Mouse (Mus musculus) thymus, postnatal 36 days (tissue): ENCODE results near the gene Uggt1.
A peak's percentile ranks its signal among the peaks of the same experiment; 100 is the strongest.

Experiments
- DNase-seq, 2 experiments: peaks; one replicate each; pipeline ENCODE4 v3.0.0; 2022; ENCODE audit warnings: mixed read lengths in 2 of 2

The Uggt1 gene

DNA sequence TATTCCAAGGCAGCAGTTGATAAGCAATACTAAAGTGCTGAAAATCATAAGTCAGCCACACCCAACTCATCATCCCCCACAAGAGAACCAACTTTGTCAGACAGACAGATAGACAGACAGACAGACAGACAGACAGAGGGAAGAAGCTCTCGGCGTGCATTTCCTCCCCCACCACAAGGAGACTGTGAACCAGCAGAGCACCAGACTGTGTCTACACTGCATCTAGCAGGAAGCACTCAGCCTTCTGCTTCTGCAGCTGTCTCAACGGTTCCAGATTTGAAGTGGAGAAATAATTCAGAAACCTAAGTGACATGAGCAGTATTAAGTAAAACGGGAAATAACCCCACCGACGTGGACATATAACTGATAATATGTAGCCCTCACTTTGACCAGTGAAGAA is 71.6 kb downstream of the Uggt1 start:
- DNase-seq = no peak

DNA sequence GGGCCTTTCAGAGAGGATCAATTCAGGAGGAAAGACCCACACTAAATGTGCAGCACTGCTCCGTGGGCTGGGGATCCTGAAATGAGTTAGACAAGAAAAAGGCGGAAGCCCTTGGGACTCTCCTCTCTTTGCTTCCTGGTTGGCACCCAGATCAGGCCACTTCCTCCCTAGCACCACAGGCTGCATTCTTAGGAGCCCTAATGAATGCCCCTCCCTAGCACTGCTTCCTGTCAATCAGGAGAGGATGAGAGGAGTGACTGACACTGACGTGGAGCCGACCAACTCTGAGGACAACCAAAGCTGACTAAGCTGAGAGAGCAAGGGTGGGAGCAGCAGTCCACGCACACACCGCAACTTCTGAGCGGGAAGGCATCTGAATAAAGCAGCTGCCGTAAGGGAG is 81.8 kb downstream of the Uggt1 start:
- no peak for DNase-seq

DNA sequence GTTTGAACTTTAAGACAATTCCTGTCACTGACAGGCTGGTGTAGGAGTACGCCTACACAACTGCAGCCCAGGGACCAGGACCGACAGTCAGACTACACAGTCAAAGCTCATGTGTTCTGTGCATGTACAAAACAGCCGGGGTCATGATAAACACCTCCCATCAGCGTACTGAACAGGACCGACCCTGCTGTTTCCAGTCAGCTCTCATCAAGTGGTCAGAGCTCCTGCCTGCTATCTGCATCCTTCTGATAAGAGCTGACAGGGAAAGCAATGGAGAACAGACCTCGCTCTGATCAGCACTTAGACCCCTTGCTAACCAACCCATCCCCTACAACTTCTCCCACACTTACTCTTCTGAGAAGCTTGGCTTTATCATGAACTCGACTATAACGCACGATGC is 83.3 kb downstream of the Uggt1 start:
- no peak for DNase-seq

DNA sequence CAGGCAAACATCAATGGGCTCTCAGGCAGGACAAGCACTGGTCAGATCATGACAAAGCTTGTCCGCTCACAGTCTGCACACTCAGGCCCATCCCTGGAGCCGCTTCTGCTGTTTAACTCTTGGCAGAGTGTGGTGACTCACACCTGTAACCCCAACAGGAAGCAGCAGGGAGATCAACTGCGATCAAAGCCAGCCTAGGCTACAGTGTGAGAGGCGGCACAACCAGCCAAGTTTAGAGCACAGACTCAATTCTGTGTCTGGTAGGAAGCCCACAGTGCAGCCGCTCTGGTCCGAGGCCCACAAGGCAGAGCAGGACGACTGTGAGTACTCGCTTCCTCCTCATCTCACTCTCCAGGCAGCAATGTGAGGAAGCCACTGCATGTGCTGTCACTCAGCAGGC is 84.3 kb downstream of the Uggt1 start:
- DNase-seq = peak; percentile 73 to 84

DNA sequence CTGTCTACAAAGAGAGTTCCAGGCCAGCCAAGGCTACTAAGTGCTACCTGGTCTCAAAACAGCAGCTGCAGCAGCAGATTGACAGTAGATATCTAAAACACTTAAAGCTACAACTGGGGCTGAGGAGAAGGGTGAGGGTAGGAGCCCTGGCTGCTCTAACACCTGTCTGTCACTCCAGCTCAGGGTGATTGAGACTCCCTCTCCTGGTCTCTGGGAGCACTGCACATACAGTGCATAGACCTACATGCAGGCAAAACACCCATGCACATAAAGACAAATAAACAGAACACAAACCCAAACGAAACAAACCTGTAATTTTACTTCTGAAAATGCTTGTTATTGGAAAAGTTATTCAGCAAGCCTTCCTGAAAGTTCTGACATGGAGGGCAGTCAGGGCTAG is 95.1 kb downstream of the Uggt1 start:
- peak; percentile 90 for DNase-seq

DNA sequence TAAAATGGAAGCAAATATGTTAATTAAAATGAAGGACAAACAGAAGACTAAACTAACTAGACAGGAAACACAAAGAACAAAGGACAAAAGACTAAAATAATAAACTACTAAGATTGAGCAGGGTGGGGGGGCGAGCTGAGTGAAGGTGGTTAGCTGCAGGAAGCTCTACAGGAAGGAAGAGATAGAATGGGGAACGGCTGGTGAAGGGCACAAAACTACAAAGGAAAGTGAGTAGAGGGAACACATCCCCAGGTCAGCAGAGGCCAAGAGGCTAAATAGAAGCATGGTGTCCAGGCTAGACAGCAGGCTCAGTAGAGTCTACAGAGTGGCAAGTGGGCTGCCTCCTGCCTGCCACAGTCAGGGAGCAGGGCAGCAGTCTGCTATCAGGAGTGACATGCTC is 95.7 kb downstream of the Uggt1 start:
- peak; percentile 65 to 70 for DNase-seq

DNA sequence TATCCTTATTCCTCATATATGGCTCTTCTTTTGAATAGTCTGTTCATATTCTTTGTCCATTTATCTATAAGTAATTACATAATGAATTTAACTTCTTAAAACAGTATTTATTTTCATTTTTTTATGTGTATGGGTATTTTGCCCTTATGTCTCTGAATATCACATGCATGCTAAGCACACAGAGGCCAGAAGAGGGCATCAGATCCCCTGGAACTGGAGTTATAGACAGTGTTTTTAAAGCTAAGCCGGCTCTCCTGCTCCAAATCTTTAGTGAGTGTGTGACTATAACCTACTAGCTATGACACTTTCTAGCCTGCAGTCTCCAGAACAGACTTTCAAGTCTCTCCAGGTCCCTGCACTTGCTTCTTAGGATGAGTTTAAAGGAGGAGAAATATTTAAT is 99.5 kb downstream of the Uggt1 start:
- peak; percentile 67 to 71 for DNase-seq

DNA sequence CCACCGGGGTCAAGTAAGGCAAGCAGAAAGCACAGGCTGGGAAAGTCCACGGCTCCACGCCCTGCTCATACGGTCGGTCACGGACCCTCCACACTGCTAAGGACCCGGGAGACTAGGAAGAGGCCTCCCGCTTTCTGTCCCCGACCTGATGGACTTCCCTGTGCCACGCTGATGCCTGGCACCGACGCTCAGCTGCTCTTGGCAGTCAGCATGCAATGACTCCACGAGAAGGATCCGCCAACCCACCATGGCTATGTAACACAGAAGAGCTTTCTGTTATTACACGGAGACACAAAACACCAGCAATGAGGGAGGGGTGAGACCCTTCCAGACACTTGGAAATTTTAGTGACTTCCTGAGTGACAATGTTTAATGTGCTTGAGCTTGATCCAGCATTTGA is 104.2 kb downstream of the Uggt1 start:
- no peak for DNase-seq

DNA sequence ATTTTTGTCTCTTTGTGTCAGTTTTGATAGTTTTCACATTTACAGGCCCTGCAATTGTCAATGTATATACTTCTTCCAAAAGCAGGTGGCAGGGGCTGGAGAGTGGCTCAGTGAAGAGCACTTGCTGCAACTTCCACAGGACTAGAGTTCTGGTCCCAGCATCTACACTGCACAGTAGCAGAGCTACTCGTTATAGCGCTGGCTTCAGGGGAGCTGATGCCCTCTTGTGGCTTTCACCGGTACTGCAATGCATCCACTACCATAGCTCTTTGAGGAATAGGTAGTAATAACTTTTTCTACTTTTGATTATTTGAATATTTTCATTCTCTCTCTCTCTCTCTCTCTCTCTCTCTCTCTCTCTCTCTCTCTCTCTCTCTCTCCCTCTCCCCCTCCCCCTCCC is 109.9 kb downstream of the Uggt1 start:
- DNase-seq = peak; percentile 81 to 86

DNA sequence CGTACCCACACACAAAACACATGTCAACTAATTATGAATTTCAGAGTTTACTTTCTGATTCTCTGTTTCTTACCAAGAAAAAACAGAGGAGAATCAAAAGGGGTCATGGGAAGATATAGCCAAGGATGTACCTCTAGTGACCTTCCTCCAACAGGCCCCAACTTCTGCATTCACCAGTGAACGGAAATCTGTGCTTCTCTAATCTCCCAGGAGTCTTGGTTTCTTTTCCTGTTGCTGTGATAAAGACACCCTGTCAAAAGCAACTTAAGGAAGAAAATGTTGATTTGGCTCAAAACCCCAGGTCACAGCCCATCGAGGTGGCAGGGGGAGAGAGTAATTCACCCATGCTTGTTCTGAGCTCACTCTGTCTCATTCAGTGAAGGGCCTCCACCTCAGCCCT is 110.9 kb downstream of the Uggt1 start:
- no peak for DNase-seq

DNA sequence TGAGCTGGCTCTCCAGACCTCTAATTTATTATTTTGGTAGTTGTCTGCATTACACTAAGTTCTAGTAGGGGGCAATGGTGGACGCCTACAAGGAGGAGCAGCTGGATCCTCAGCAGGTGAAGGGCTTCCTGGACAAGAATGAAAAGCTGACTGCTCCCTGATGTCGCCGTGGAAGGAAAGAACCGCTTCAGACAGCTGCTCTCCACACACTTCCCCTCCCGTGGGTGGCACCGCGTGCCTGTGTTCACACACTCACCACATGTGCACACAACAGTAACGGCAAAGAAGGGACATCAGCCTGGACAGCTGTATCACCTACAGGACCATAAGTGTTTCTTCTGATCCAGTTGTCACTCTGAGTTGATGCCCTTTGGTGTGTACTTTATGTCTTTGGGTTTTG is 111.5 kb downstream of the Uggt1 start:
- peak; percentile 55 to 74 for DNase-seq

DNA sequence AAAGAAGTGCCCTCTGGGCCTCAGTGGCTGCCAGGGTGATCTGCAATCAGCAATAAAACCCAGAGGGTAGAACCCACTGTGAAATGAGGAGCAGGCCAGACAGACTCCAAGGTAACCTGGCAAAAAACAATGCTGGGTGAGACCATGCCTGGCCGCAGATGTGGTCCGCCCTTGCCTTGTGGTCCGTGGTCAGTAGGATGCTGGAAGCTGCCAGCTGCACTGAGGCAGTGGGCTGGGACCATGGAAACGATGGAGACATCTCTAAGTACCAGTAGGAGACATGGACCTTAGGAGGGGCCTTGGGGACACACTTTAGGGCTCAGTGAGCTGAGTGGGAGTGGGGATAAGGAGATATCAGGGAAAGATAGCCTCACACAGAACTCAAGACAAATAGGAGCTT is 112.3 kb downstream of the Uggt1 start:
- DNase-seq = no peak

DNA sequence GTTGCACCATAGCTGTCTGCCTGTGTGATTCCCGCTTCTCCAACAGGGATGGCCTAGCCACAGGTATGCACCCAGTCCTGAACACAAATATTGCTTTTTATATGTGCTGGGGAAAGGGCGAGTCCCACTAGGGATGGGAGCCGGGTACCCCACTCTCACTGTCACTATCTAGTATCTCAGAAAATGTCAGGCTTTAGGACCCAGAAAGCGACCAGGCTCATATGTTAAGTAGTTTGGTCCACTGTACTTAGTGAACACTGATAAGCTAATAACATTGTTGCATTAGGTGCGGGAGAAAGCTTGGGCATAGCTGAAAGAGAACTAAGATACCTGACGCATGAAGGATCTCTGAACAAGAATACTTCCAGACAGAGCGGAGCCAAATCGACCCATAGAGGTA is 112.8 kb downstream of the Uggt1 start:
- no peak for DNase-seq

DNA sequence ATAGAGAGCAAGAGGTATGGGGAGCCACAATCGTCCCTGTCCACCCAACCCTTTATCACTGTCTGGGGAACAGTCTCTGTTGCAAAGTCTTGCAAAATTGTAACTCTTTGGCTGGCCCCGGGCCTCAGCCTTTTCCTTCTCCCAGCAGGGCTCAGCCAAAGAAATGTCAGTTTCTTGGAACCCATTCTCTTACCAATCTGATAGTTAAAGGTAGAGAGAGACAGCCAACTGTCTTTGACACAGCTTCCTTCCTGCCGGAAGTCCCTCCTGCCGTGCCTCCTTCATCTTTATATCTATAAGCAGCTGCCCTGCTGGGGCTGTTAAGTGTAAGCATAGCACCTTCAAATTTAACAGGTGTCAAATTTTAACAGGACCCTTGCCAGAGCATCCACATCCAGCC is 113.4 kb downstream of the Uggt1 start:
- peak; percentile 51 to 62 for DNase-seq

DNA sequence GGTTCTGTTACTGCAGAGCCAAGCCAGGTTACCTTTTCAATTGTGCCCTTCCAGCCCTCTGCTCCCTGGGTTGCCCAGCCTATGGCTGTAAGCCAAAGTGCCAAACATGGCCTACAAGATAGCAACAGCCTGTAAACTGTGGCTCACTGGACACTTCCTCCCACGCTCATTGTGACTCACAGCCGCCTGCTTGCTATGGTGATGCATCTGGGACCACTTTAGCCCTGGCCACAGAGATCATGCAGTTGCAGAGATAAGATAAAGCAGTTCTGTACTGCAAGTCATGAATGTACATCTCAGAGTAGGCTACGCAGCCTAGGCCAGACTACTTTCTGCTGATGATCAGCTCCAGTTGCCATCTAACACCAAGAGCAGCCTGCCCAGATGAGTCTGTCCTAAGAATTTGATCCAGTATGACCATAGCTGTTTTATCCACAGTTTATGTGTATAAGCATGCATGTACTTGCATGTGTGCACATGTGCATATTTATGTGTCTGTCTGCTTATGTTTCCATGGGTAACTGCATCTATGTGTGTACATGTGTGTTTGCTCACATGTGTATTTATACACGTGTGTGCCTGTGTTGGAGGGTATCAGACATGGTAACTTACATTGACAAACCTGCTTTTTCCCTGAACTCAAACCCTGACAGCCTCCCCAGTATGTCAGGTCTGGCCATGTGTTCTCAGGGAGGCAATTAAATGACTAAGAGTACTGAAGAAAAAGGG is 114.0 kb downstream of the Uggt1 start:
- no peak for DNase-seq

DNA sequence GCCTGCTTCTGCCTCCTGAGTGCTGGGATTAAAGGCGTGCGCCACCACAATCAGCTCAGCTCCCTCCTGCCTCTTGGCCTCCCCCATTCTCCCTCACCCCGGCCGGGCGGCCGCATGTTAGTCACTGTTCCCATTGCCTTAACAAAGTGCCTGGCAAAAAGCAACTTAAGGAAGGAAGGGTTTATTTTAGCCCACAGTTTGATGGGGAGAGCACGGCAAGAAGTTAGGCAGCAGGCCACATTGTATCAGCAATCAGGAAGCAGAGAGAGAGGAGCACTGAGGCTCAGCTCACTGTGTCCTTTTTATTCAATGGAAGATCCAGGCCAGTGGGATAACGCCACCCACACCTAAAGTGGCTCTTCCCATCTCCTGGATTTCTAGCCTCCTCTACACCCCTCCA is 114.6 kb downstream of the Uggt1 start:
- no peak for DNase-seq

DNA sequence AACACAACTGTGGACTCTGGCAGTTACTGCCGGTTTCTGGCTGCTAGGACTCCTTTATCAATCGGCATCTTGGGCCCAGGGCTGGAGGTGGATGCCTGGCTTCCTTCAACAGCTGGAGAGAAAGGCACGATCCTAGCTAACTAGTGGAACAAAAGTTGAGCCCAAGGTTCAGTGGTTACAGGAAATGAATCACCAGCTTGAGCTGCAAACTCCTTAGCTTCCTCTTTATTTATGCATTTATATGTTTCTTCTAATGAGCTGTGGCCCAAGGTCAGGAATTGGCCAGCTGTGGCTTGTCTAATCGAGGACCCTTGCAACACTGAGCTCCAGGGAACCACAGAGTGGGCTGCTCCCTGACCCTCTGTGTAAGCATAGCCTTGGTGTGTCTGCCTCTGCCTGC is 115.4 kb downstream of the Uggt1 start:
- DNase-seq = no peak

DNA sequence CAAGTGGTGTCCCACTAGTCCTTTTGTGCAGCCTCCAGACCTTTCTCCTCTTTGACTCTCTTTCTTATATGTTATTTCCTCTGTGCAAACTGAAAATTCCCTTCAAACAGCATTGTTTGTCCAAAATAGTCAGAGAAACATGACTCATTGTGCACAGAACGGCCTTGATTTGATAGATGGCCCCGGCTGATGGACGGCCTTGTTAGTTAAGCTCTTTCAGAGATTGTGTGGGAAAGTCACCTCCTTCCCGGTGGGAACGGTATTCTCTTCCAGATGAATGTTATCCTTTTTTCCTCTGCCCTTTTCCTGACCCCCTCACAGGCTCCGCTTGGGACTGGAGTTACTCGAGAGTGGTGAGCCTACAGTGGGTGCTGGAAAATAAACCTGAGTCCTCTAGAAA is 119.4 kb downstream of the Uggt1 start:
- no peak for DNase-seq

DNA sequence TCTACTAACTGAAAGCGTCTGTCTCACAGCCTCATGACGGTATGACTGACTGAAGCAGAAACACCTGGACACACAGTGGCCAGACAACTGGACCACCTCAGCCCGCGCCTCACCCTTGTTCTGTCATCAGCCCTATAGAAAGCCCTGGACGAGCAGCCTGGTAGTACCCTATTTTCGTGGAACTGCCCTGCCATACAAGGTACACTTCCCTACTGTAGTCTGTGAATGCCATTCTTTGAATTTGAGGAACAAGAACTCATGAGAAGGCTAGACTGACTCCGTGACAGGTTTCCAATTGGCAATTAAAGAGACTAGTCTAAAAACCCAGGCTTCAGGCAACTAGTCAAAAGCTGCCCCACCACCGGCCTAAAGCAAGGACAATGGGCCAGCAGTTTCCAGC is 123.3 kb downstream of the Uggt1 start:
- no peak for DNase-seq

DNA sequence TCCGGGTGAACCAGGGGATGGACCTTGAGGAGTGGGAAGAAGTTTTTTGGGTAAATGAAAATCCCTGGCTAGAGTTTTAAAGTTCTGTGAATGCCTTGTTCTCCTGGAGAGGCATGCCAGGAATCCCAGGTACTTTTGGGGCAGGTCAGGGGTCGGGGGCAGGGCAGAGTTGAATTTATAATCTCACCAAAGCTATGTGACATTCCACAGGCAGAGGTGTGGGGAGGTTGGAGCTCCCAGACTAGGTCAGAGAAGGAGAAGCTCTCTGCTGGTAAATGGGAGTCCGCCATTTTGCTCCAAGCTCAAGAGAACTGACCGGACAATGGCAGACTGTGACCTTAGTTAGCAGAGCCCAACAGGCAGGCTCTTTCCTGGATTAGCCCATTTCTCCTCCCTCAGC is 125.1 kb downstream of the Uggt1 start:
- DNase-seq = no peak

DNA sequence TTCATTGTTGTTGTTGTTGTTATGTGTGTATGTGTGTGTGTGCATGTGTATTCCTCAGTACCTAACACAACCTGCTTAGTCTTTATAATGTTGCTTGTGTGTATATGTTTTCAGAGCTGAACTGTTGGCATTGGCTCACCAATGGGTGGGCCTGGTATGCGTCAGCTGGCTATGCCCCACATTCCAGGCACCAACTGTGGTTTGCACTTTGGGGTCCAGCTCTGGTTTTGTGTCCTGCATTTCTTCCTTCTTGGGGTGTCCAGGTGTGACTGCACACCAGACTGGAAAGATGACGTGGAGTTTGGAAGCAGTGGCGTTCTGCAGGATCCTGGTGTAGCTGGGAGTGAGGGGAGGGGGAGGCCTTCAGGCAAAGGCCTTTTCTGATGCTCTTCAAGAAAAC is 125.6 kb downstream of the Uggt1 start:
- no peak for DNase-seq

DNA sequence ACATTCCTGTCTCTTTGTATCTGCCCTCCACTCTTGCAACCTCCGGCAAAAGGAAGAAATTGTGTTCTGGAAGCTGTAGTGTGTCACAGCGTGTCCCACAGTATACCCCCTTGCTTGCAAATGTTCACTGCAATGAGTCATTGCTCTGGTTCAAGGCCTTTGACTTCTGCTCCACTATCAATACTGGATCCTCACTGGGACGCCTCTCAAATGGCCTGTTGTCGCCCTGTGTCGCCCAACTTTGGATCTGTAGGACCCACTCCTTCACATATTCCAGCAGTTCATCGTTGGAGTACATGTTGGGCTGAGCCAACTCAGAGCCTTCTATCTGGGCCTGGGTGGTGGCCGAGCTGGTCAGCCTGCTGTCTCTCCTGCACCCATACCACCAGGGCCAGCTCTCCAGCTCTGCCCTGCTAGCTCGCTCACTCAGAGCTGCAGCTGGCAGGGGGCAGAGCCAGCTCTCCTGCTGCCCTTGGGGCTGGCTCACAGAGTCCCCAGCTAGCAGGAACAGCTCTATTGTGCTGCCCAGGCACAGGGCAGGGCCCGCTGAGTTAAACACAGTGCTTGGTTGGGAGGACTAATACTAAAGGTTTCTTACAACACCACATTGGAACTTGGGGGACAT is 126.3 kb downstream of the Uggt1 start:
- DNase-seq = no peak

DNA sequence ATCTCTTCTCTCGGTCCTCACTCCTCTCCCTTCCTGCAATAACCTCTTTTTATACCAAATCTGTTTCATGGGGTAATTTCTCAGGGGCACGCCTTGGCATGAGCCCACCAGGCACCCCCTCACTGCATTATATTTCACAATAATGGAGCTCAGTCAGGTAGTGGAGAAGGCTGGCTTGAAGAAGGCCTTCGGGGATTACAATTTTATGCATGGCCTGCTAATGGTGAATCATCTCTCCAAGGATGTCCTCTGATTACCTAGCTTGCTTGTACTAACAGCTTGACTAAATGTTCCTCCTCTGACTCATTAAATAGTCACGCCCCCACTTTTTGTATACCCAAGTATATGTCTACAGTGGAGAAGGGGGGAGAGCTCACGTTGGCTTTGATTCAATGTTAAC is 128.0 kb downstream of the Uggt1 start:
- DNase-seq = no peak

DNA sequence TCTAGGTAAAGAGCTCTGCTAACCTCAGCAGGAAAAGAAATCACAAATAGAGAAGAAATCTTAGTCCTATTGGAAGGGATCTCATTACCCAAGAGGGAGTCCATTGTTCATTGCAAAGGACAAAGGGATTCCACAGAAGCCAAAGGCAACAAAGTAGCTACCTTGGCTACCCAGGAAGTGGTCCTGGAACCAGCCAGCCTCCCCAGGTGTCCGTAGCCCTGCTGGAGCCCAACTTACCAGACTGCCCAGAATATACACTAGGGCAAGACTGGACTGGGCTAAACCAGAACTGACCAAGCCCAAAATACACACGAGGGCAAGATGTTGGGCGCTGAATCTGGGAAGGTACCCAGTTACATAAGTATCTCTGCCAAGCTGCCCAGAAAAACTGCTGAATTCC is 129.7 kb downstream of the Uggt1 start:
- no peak for DNase-seq

DNA sequence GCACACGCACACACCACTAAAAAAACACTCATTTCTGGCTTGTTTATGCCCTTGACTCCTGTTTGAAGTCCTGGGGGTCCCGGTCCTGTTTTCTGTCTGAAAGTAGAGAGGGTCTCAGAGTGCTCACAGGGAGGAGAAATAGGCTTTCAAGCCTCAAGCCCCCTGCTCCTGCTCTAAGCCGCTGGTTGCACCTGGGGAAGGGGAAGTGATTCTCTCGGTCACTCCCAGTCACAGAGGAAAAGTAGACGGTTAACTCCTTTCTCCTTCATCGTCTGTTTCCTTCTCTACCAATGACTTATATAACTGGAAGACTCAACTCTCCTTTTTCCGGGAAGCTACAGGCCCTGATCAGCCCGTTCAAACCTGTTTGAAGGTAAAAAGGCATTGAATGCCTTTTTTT is 130.8 kb downstream of the Uggt1 start:
- no peak for DNase-seq
